Mouse (Mus musculus) macrophage (primary cell): Measurements from ENCODE around the gene Gm16253. TPM values are rescaled to one million over a fixed set of nuclear protein-coding genes. Genes with fewer than 3 reads are reported as not detected.
A peak's percentile ranks its signal among the peaks of the same experiment; 100 is the strongest.

ENCODE experiments used
- H3K27ac ChIP-seq: fragments of 350-480 bp; formaldehyde crosslinking; 2 replicates; pipeline ENCODE4 v1.9.0; 2021
- H3K36me3 ChIP-seq: fragments of 350-480 bp; formaldehyde crosslinking; 2 replicates; pipeline ENCODE4 v1.9.0; 2021; ENCODE audit errors: inconsistent target
- H3K4me3 ChIP-seq: fragments of 350-480 bp; formaldehyde crosslinking; 2 replicates; pipeline ENCODE4 v1.9.0; 2021; ENCODE audit errors: inconsistent target
- H3K79me2 ChIP-seq: fragments of 350-480 bp; formaldehyde crosslinking; 2 replicates; pipeline ENCODE4 v1.9.0; 2021; ENCODE audit errors: inconsistent target
- WGBS: methylation state at CpG from one replicate; pipeline ENCODE4 v1.1.7; 2026; ENCODE audit warnings: inconsistent platforms; ENCODE audit not compliant: missing documents; 5-methylcytosine and 5-hydroxymethylcytosine counted together
- polyA plus RNA-seq: library from polyadenylated mRNA; stranded (reverse); fragments of 250-400 nt; gene quantifications from 3 replicates; pipeline ENCODE4 v1.2.4, GENCODE M21; 2018; ENCODE audit warnings: inconsistent platforms

The Gm16253 gene
- polyA plus RNA-seq, 1 experiment from 2014 or later: not detected

DNA sequence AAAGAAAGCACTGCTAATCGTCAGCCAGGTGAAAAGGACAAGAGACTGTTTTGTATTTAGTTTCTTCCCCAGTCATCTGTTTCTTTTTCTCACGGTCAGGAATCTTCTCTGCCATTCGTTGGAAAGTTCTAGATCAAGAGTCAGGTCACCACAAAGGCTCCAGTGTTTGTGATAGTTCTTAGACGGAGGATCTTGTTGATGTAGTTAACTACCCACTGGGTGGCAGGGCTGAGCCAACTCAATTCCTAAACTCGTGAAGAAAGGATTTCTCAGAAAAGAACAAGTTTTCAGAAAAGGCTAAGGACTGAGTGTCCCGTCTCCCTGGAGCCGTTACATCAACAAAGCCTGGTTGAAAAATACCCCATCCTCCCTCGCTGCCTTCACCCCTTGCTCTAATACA lies 25.6 kb upstream of the Gm16253 start:
- 9% methylated on average over 8 of the region's 8 CpGs for WGBS
- Histone ChIP-seq H3K4me3 (no peak overlapping the region), H3K27ac (peak overlapping the region; percentile 39)

DNA sequence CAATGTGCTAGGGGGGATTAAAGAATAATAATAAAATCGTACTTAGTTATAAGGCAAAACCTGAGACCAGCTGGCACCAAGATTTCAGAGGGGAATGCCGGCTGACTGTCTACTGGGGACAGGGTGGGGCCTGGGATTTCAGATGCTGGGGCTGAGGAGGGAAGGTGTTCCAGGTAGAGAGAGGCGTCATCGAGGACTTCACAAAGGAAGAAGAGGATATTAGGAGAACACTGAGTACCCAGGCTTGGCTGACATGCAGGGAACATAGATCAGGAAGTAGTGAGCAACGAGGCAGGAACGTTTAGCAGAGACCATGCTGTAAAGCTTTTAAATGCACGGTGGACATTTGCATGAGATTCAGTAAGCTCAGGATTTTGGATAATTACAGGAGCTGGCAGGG lies 24.9 kb upstream of the Gm16253 start:
- Histone ChIP-seq H3K27ac (peak overlapping the region; percentile 39), H3K79me2 (0 out of 2 replicates have a peak, but pooled peaks cover under 1% of the 10 kb centered on the region), H3K36me3 (no peaks in the 10 kb centered on the region), H3K4me3 (no peak overlapping the region)
- 28% methylated on average over 7 of the region's 7 CpGs for WGBS

More for the DNA sequence above, 25.6 kb upstream of the Gm16253 start:
- Histone ChIP-seq H3K79me2 (no peaks in the 10 kb centered on the region), H3K36me3 (no peaks in the 10 kb centered on the region)

GRCm38 (mm10) chr3:96553601-96554000 lies 23.2 kb upstream of the Gm16253 start:
- H3K27ac ChIP-seq: 0 out of 2 replicates have a peak overlapping the region, but pooled peaks have one; percentile 2

GRCm38 (mm10) chr3:96554251-96554650 lies 22.5 kb upstream of the Gm16253 start:
- no peak overlapping the region for H3K4me3 ChIP-seq
- 82% methylated on average over 5 of the region's 6 CpGs for WGBS
- no peak overlapping the region for H3K27ac ChIP-seq
- H3K79me2 ChIP-seq: peaks cover 21% of the 10 kb centered on the region
- H3K36me3 ChIP-seq: no peaks in the 10 kb centered on the region

More at GRCm38 (mm10) chr3:96553601-96554000, 23.2 kb upstream of the Gm16253 start:
- H3K4me3 ChIP-seq: no peak overlapping the region
- peaks cover 14% of the 10 kb centered on the region for H3K79me2 ChIP-seq
- 53% methylated on average over 6 of the region's 6 CpGs for WGBS
- H3K36me3 ChIP-seq: no peaks in the 10 kb centered on the region

- H3K79me2 ChIP-seq: peaks cover 30% of the 10 kb centered on the region
- H3K4me3 ChIP-seq: no peak overlapping the region
- 87% methylated on average over 12 of the region's 12 CpGs for WGBS
- no peak overlapping the region for H3K27ac ChIP-seq
- H3K36me3 ChIP-seq: peaks cover 4% of the 10 kb centered on the region; the same call in 1 of the 2 replicates
These were observed 21.7 kb upstream of the Gm16253 start for GRCm38 (mm10) chr3:96555041-96555596.

DNA sequence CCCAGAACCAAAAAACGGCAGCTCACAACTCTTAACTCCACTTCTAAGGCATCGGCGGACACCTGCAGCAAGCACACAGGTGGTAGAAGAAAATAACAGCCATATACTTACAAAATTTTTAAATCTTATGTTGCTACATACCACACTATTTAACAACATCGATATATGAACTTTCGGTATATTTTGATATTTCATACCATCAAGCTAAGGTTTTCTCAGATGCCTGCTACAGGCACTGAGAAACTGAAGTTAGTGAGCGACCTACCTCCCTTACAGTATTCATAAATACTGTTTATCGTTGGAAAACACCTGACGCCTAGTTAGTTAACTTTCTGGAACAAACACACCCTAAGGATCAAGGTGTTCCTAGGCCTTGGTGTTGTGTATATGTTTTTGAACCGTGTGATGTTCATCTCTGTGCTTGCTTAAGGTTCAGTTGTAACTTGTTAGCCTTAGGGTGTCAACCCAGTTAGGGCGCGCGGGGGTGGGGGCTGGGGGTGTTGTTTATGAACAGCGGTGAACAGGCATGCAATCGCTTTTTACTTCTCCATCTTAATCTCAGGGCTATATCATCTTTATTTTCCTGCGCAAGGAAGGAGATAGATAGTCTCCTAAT lies 20.7 kb upstream of the Gm16253 start:
- 51% methylated on average over 15 of the region's 15 CpGs for WGBS
- H3K36me3 ChIP-seq: peaks cover 13% of the 10 kb centered on the region; the same call in 1 of the 2 replicates
- H3K4me3 ChIP-seq: peak overlapping the region; percentile 98
- H3K27ac ChIP-seq: peak overlapping the region; percentile 95; the same call in 1 of the 2 replicates
- peaks cover 39% of the 10 kb centered on the region for H3K79me2 ChIP-seq

DNA sequence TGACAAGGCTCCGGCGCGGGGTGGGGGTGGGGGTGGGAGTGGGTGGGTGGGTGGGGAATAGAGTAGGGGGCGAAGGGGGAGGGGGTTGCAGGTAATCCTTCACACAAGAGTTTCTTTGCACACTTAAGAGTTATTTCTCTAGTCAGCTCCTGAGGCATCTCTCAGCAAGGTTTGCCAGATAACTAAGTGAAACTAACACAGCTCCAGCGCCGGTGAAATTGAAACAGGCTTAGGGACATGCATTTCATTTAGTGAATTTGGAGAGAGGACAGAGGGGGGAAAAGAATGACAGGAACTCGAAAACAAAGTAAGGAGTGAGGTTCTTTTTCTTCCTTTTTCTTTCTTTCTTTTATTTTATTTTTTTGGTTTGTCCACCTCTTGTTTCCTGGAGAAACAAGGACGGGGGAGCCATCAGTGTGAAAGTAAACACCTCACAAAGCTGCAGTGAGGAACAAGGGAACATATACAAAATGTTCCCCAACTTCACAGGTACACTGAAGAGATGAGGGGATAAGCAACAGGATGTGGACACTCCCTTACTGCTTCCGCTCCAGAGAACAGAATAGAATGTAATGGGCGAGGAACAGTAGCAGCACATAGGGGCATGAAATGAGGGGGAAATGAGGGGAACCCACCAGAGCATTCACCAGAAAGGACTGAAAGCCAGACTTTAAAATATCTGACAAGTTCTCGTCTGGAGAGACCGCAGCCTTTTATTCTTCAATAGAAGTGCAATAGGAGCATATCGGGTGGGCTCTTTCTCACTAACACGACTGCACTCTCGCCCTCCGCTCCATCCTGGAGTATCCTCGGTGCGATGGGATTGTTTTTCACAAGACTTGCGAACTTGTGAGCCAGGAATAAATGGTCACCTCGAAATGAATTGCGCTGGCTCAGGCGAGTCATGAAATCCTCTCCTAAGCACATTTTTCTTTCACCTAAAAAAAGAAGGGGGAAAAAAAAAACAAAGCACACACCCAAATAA lies 19.8 kb upstream of the Gm16253 start:
- WGBS: 1% methylated on average over 18 of the region's 22 CpGs
- H3K27ac ChIP-seq: peak overlapping the region; percentile 95
- peaks cover 17% of the 10 kb centered on the region; the same call in 1 of the 2 replicates for H3K36me3 ChIP-seq
- H3K4me3 ChIP-seq: peak overlapping the region; percentile 98
- H3K79me2 ChIP-seq: peaks cover 48% of the 10 kb centered on the region

- H3K79me2 ChIP-seq: peaks cover 55% of the 10 kb centered on the region
- peak within 1 kb of the TSS; percentile 100 for H3K27ac ChIP-seq
- H3K36me3 ChIP-seq: peaks cover 17% of the 10 kb centered on the region; the same call in 1 of the 2 replicates
- peak within 1 kb of the TSS; percentile 98 for H3K4me3 ChIP-seq
- 0% methylated on average over 26 of the region's 26 CpGs for WGBS
These were observed 19.1 kb upstream of the Gm16253 start, which contains the start of gene Txnip for GRCm38 (mm10) chr3:96557694-96558093. TSS of gene Txnip (plus strand) at chr3:96557957.

GRCm38 (mm10) chr3:96558159-96558558 lies 18.6 kb upstream of the Gm16253 start:
- peaks cover 17% of the 10 kb centered on the region; the same call in 1 of the 2 replicates for H3K36me3 ChIP-seq
- WGBS: 1% methylated on average over 15 of the region's 17 CpGs
- peak overlapping the region; percentile 98 for H3K4me3 ChIP-seq
- H3K79me2 ChIP-seq: peaks cover 60% of the 10 kb centered on the region
- peak overlapping the region; percentile 100 for H3K27ac ChIP-seq

DNA sequence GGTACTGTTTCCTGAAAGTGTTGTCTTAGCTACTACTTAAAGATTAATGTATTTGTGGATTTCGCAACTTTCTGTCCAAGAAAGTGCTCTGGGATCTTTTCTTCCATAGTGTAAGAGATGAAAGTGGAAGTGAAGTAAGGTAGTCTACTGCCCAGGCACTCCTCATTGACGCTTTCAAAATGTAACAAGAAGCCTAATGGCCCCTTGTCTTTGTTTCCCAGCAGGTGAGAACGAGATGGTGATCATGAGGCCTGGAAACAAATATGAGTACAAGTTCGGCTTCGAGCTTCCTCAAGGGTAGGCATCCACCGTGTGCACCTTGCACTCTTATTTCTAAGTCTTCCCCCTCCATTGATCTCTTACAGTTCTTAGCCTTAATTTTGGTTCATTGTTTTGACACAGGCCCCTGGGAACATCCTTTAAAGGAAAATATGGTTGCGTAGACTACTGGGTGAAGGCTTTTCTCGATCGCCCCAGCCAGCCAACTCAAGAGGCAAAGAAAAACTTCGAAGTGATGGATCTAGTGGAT lies 18.1 kb upstream of the Gm16253 start:
- H3K36me3 ChIP-seq: peaks cover 17% of the 10 kb centered on the region; the same call in 1 of the 2 replicates
- WGBS: 3% methylated on average over 10 of the region's 10 CpGs

DNA sequence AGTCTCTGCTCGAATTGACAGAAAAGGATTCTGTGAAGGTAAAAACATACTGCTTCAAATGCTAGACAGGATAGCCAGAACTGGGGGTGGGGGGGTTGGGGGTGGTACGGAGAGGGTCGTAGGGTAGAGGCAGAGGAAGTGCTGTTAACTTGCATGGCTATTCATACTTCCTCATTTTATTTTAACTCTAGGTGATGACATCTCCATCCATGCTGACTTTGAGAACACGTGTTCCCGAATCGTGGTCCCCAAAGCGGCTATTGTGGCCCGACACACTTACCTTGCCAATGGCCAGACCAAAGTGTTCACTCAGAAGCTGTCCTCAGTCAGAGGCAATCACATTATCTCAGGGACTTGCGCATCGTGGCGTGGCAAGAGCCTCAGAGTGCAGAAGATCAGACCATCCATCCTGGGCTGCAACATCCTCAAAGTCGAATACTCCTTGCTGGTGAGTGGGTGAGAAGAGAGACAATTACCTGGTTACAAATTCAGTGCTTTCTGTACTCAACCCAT lies 17.3 kb upstream of the Gm16253 start:
- Histone ChIP-seq H3K36me3 (peaks cover 17% of the 10 kb centered on the region; the same call in 1 of the 2 replicates), H3K4me3 (peak overlapping the region; percentile 98), H3K79me2 (peaks cover 68% of the 10 kb centered on the region), H3K27ac (peak overlapping the region; percentile 100)
- 1% methylated on average over 11 of the region's 12 CpGs for WGBS

More for the DNA sequence above, 18.1 kb upstream of the Gm16253 start:
- H3K79me2 ChIP-seq: peaks cover 66% of the 10 kb centered on the region
- H3K4me3 ChIP-seq: peak overlapping the region; percentile 98
- peak overlapping the region; percentile 100 for H3K27ac ChIP-seq

GRCm38 (mm10) chr3:96559911-96560850 lies 16.6 kb upstream of the Gm16253 start:
- 8% methylated on average over 23 of the region's 23 CpGs for WGBS
- Histone ChIP-seq H3K27ac (peak overlapping the region; percentile 100), H3K36me3 (peaks cover 17% of the 10 kb centered on the region; the same call in 1 of the 2 replicates), H3K79me2 (peaks cover 68% of the 10 kb centered on the region), H3K4me3 (peak overlapping the region; percentile 98)
